Mouse (Mus musculus) midbrain, embryonic 10.5 days (tissue): ENCODE measurements around the gene A730061H03Rik. TPM values are rescaled to one million over a fixed set of nuclear protein-coding genes. Genes with fewer than 3 reads are reported as not detected.

Source experiments
- DNase-seq: peaks from one replicate; pipeline ENCODE4 v3.0.0-alpha.2; 2017; ENCODE audit warnings: low spot score
- H3K27ac ChIP-seq: fragments of 300-500 bp; sonication (generic); replicated peaks from 2 replicates; pipeline ENCODE4 v1.5.1; 2016; ENCODE audit warnings: mild to moderate bottlenecking
- H3K27me3 ChIP-seq: fragments of 300-500 bp; sonication (generic); 2 replicates; pipeline ENCODE4 v1.6.1; 2016; ENCODE audit warnings: low read depth, mild to moderate bottlenecking; ENCODE audit not compliant: poor library complexity, severe bottlenecking
- H3K36me3 ChIP-seq: fragments of 300-500 bp; sonication (generic); 2 replicates; pipeline ENCODE4 v1.6.1; 2016; ENCODE audit warnings: mild to moderate bottlenecking, moderate library complexity
- H3K4me1 ChIP-seq: fragments of 300-500 bp; sonication (generic); 2 replicates; pipeline ENCODE4 v1.6.1; 2016
- H3K4me3 ChIP-seq: fragments of 300-500 bp; sonication (generic); 2 replicates; pipeline ENCODE4 v1.5.1; 2016; ENCODE audit warnings: mild to moderate bottlenecking, moderate library complexity
- H3K9me3 ChIP-seq: fragments of 300-500 bp; sonication (generic); replicated peaks from 2 replicates; pipeline ENCODE4 v1.6.1; 2016; ENCODE audit warnings: mild to moderate bottlenecking
- WGBS: fragments of 180-500 bp; shearing (Covaris S2); methylation state at CpG from one replicate; pipeline ENCODE4 v1.1.7; 2016; 5-methylcytosine and 5-hydroxymethylcytosine counted together
- polyA plus RNA-seq: library from polyadenylated mRNA; unstranded; fragments of >200 nt; fragmentation: Nextera tagmentation; extraction: Ambion mirVana; gene quantifications from 2 replicates; pipeline ENCODE4 v1.2.1, GENCODE M21; 2016

Gene A730061H03Rik
- polyA plus RNA-seq, 1 experiment from 2014 or later, result 0.30 TPM

DNA sequence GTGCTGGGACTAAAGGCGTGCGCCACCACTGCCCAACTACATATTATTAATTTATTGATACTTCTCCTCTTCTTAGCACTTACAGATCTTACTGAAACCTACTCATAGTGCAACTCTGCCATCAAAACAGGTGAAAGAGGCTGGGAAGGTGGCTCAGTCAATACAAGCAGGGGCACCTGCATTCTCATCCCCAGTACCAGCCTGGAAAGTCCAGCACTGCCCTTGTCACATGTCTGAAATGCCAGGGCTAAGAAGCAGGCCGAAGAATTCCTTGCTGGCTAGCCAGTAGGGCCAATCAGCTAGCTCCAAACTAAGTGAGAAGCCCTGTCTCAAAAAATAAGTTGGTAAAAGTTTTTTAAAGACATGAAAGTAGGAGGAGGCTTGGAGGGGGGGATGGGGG, 2.6 kb downstream of the A730061H03Rik start:
- Histone ChIP-seq H3K4me1 (peaks cover 20% of the 10 kb centered on the region), H3K27ac (no peak overlapping the region), H3K27me3 (no peaks in the 10 kb centered on the region), H3K9me3 (no peaks in the 10 kb centered on the region), H3K36me3 (no peaks in the 10 kb centered on the region), H3K4me3 (no peak overlapping the region)
- no peak for DNase-seq
- 92% methylated on average over 3 of the region's 3 CpGs for WGBS

DNA sequence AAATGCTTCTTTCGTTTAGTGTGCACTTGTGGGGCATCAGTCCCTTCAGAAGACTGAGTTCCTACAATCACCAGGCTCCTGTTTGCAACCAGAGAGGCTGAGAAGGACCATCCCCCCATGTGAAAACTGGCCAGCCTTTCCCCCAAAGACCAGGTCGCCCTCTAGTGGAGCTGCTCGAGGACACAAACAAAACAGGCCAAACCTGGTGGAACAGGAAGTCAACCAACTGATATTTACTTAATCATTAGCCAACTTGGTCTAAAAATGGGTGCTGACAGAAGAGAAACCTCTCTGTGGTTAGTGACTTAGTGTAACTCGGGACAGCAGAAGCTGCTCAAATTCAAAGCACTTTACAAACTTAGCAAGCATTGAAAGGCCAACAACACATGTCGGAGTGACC, 3.2 kb downstream of the A730061H03Rik start:
- Histone ChIP-seq H3K9me3 (no peaks in the 10 kb centered on the region), H3K36me3 (no peaks in the 10 kb centered on the region), H3K4me1 (peaks cover 19% of the 10 kb centered on the region), H3K27me3 (no peaks in the 10 kb centered on the region), H3K4me3 (no peak overlapping the region), H3K27ac (no peak overlapping the region)
- peak; percentile 62 for DNase-seq
- WGBS, result 33% methylated on average over 5 of the region's 5 CpGs

DNA sequence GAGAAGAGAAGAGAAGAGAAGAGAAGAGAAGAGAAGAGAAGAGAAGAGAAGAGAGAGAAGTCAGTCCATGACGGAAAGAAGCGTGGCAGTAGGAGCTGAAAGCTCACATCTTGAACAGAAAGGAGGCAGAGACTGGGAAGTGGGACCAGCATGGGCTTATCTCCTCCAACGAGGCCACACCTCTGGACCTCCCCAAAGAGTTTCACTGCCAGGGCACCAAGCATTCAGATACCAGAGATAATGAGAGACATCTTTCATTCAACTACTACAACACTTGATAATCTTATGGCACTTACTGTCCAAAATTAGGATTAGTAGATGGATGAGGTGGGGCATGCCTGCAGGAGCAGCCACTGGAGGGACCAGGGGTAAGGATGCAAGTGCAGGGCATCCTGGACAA, 4.4 kb downstream of the A730061H03Rik start:
- WGBS, result 79% methylated on average over 3 of the region's 3 CpGs
- Histone ChIP-seq H3K27me3 (no peaks in the 10 kb centered on the region), H3K4me1 (peaks cover 9% of the 10 kb centered on the region), H3K27ac (no peak overlapping the region), H3K4me3 (no peak overlapping the region), H3K9me3 (no peaks in the 10 kb centered on the region), H3K36me3 (no peaks in the 10 kb centered on the region)
- no peak for DNase-seq

DNA sequence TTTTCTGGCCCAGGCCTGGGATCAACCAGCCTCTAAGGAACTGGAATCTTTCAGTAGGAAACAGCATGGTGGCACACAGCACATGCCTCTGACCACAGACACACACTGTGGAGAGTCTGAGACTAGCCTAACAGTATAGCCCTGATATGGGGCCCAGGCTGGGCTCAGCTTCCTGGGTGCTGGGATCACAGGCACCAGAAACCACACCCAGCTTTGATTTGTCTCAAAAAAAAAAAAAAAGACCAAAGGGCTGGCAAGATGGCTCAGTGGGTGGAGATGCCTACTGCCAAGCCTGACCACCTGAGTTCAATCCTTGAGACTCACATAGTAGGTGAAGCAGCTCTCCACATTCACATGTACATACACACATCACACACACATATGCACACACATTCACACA, 5.6 kb downstream of the A730061H03Rik start:
- Histone ChIP-seq H3K36me3 (no peaks in the 10 kb centered on the region), H3K27me3 (no peaks in the 10 kb centered on the region), H3K4me3 (no peak overlapping the region), H3K27ac (no peak overlapping the region), H3K9me3 (no peaks in the 10 kb centered on the region), H3K4me1 (peaks cover 9% of the 10 kb centered on the region)
- DNase-seq, result no peak

DNA sequence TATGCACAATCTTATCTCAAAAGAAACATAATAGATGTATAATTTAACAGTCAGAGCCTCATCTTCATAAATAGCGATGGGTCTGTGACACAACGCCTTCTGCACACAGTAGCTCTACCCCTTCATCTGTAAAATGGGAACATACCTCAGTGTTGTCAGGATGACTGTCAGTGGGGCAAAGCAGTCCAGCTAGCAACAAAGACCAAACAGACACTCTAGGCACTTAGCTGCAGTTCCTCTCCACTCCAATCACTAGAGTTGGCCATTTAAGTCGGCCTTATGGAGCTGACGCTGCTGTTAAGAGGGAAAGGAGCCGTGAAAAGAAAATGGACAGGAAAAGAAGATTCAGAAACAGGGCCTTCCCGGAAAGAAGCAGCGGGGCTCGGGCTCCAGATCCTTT, 8.4 kb downstream of the A730061H03Rik start:
- no peak overlapping the region for H3K4me3 ChIP-seq
- DNase-seq, result no peak
- no peaks in the 10 kb centered on the region for H3K9me3 ChIP-seq

DNA sequence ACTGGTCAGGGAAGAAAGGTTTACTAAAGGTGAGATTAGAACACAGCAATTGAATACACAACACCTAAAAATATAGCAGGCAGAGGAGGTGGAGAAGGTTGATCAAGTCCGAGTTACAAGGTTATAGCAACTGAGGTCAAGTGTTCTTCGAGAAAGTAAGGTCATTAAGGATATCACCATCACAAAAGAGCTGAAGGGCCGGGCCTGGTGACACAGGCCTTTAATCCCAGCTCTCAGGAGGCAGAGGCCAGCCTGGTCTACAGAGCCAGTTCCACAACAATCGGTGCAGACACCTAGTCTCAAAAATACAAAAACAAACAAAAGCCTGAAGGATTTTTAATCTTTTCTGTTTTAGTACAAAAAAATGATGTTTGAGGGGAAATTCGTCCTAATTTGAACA, 8.9 kb downstream of the A730061H03Rik start:
- 75% methylated on average over 5 of the region's 5 CpGs for WGBS
- no peak for DNase-seq
- peaks cover 21% of the 10 kb centered on the region for H3K36me3 ChIP-seq
- H3K27me3 ChIP-seq, result no peaks in the 10 kb centered on the region
- H3K4me1 ChIP-seq, result 0 out of 2 replicates have a peak, but pooled peaks cover 2% of the 10 kb centered on the region
- no peaks in the 10 kb centered on the region for H3K9me3 ChIP-seq
- H3K27ac ChIP-seq, result no peak overlapping the region
- H3K4me3 ChIP-seq, result no peak overlapping the region

More for the DNA sequence above, 8.4 kb downstream of the A730061H03Rik start:
- Histone ChIP-seq H3K27ac (no peak overlapping the region), H3K36me3 (peaks cover 19% of the 10 kb centered on the region), H3K27me3 (no peaks in the 10 kb centered on the region), H3K4me1 (peaks cover 2% of the 10 kb centered on the region; the same call in 1 of the 2 replicates)
- 90% methylated on average over 8 of the region's 8 CpGs for WGBS

DNA sequence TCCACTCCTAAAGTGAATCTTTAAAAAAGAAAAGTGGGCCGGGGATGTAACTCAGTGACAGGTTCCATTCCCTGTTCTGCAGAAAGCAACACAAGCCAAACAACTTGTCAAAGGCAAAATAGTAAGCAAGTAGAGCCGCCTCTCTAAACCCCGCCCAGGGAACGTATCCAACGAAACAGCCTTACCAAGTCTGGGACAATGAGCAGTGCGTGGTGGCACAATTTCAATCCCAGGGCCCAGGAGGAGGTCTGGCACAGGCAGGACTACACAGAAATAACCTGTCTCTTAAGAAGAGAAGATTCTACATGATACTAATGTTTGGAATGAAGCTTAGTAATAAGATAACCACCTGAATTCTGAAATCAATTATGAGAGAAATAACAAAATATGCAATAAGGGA, 10.0 kb downstream of the A730061H03Rik start:
- no peak for DNase-seq
- WGBS, result 93% methylated on average over 6 of the region's 6 CpGs
- Histone ChIP-seq H3K4me3 (no peak overlapping the region), H3K27me3 (no peaks in the 10 kb centered on the region), H3K9me3 (no peaks in the 10 kb centered on the region), H3K36me3 (peaks cover 26% of the 10 kb centered on the region), H3K4me1 (0 out of 2 replicates have a peak, but pooled peaks cover 2% of the 10 kb centered on the region), H3K27ac (no peak overlapping the region)

DNA sequence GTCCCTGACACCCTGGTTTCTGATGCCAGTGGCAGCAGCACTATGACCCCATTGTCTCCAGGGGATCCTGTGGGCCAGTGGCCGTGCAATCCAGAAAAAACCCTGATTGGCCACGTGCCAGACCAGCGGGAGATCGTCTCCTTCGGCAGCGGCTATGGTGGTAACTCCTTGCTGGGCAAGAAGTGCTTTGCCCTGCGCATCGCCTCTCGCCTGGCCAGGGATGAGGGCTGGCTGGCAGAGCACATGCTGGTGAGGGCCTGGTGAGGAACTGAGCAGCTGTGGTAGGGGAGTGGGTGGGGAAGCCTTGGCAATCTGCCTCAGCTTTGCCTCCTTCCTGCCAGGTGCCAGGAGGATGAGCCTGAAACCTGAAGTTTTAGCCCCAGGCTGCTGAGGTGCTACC, 15.9 kb downstream of the A730061H03Rik start:
- Histone ChIP-seq H3K4me1 (peaks cover 22% of the 10 kb centered on the region), H3K9me3 (no peaks in the 10 kb centered on the region), H3K4me3 (no peak overlapping the region), H3K36me3 (peaks cover 44% of the 10 kb centered on the region), H3K27ac (no peak overlapping the region), H3K27me3 (0 out of 2 replicates have a peak, but pooled peaks cover 4% of the 10 kb centered on the region)
- DNase-seq, result no peak
- WGBS, result 93% methylated on average over 9 of the region's 9 CpGs

DNA sequence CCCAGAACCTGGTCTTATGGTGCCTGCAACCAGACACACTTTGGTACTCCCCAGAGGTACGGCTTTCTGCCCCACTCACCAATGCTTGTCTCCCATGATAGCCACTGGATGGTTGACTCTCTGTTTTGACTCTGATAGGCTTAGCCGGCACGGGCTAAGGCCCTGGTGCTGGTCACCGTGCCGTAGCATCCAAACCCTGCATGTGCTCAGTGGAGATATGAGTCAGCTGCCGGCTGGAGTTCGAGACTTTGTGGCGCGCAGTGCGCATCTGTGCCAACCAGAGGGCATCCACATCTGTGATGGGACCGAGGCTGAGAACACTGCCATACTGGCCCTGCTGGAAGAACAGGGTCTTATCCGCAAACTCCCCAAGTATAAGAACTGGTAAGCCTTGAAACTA, 17.9 kb downstream of the A730061H03Rik start:
- peaks cover 22% of the 10 kb centered on the region for H3K4me1 ChIP-seq
- peaks cover 25% of the 10 kb centered on the region for H3K36me3 ChIP-seq
- DNase-seq, result no peak
- H3K27ac ChIP-seq, result no peak overlapping the region
- no peaks in the 10 kb centered on the region for H3K9me3 ChIP-seq
- H3K4me3 ChIP-seq, result no peak overlapping the region
- 97% methylated on average over 12 of the region's 12 CpGs for WGBS
- peaks cover 9% of the 10 kb centered on the region; the same call in 1 of the 2 replicates for H3K27me3 ChIP-seq

DNA sequence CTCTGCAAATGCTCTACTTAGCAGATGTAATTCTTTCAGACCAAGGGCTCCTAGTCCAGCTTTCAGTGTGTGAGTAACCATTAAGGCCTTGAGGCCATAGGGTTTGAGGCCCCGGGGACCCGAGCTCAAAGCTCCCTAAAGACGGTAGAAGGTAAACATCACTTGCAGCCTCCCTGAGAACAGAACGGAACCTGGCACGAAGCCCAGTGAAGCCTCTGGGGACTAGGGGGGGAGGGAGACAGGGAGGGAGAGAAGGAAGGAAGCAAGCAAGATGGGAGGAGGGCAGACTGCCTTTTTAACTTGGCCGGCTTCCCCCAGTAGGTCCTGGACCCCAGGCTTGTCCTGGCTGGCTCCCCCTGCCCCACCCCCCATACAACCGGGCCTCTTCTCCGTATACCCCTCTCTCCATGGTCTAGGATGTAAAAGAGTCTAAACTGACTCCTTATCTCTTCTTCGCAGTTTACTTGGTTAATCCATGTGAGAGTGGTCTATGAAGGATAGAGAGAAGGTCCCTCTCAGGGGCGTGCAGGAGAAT, 19.4 kb downstream of the A730061H03Rik start:
- Histone ChIP-seq H3K27me3 (peaks cover 9% of the 10 kb centered on the region; the same call in 1 of the 2 replicates), H3K9me3 (no peaks in the 10 kb centered on the region), H3K4me1 (peaks cover 22% of the 10 kb centered on the region), H3K36me3 (peaks cover 19% of the 10 kb centered on the region), H3K27ac (peak overlapping the region; percentile 86), H3K4me3 (peak overlapping the region; percentile 73)
- no peak for DNase-seq
- 11% methylated on average over 10 of the region's 10 CpGs for WGBS

DNA sequence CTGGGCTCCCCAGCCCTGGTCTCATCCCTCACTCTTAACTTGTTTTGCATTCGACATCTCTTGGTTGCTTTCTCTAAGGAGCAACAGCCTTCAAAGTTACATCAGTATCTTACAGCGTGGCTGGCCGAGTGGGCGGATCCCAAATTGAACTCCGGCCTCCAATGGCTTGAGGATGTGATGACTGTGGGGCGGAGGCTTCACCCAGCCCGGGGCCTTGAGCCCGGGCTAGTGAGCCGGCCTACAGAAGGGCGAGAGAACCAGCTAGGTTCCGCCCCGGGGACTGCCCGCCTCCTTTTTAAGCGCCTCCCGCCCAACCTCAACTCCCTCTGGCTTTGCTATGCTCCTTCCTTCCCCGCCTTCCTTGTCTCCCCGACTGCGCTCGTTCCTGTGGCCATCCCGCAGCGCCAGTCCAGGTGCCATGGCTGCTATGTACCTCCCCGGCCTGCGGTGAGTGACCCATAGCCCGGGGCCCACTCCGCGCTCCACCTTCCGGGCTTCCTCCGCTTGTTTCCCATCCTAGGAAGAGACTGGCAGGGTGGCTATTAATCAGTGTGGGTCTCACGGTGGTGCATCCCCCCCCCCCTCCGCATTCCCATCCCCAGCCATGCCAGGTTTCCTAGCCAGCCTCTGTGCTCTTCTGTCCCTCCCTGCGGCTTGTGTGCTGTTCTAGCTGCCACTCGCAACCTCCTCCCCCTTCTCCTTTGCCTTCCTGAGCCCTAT, 20.0 kb downstream of the A730061H03Rik start, which contains the start of gene Pck2:
Gene Pck2 (plus strand): TSS at position 200 of the 720 bp plus-strand sequence.
- Histone ChIP-seq H3K36me3 (peaks cover 18% of the 10 kb centered on the region), H3K9me3 (no peaks in the 10 kb centered on the region), H3K4me1 (peaks cover 22% of the 10 kb centered on the region), H3K27ac (peak within 1 kb of the TSS; percentile 86), H3K4me3 (peak within 1 kb of the TSS; percentile 73), H3K27me3 (peaks cover 9% of the 10 kb centered on the region; the same call in 1 of the 2 replicates)
- WGBS, result under 1% methylated on average over 32 of the region's 32 CpGs
- peak; percentile 81 for DNase-seq

DNA sequence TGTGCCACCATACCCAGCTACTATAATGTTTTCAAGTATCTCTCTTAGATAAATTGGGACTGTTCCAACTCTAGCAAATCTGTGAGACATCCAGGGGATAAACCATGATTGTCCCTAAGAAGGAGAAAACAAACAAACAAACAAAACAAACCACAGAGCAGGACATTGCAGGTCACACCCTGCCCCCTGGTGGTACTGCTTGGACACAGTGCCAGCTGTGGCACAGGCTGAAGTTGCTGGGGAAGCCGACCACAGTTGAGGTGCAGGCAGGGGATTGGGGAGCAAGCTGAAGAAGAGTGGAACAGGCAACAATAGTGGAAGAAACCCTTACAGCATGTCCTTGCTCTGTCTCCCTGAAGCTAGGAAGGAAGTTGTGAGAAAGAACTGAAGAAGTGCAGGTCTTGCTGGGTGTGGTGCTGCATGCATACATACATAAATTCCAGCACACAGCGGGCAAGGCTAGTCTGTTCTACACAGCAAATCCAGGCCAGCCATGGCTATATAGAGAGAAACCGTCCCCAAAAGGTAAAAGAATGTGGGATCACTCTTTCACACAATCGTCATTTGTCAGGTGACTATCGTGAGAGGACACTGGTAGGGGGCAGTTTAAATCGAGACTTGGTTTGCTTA, 24.0 kb downstream of the A730061H03Rik start:
- 58% methylated on average over 6 of the region's 6 CpGs for WGBS
- Histone ChIP-seq H3K4me1 (peaks cover 18% of the 10 kb centered on the region), H3K4me3 (no peak overlapping the region), H3K9me3 (no peaks in the 10 kb centered on the region), H3K36me3 (no peaks in the 10 kb centered on the region), H3K27ac (no peak overlapping the region), H3K27me3 (peaks cover 9% of the 10 kb centered on the region; the same call in 1 of the 2 replicates)
- peak; percentile 30 for DNase-seq

DNA sequence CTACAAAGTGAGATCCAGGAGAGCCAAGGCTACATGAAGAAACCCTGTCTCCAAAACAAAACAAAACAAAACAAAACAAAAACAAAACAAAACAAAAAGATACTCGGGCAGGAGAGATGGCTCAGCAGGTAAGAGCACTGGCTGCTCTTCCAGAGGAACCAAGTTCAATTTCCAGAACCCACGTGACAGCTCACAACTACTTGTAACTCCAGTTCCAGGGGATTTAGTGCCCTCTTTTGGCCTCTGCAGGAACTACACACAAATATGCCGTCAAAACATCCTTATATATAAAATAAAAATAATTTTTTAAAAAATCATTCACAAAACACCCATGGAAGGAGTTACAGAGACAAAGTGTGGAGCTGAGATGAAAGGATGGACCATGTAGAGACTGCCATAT, 32.3 kb downstream of the A730061H03Rik start:
- no peak for DNase-seq
- no peaks in the 10 kb centered on the region for H3K36me3 ChIP-seq
- H3K9me3 ChIP-seq, result no peaks in the 10 kb centered on the region

More for the DNA sequence above, 32.3 kb downstream of the A730061H03Rik start:
- no peak overlapping the region for H3K4me3 ChIP-seq
- no peak overlapping the region for H3K27ac ChIP-seq
- WGBS, result 21% methylated on average over 3 of the region's 3 CpGs
- H3K4me1 ChIP-seq, result no peaks in the 10 kb centered on the region
- peaks cover 24% of the 10 kb centered on the region for H3K27me3 ChIP-seq
